Mouse (Mus musculus) ES-Bruce4 (cell line): Measurements from ENCODE around the gene Rph3al.

ENCODE experiments used
- CTCF ChIP-seq: IDR thresholded peaks from one replicate; pipeline ENCODE4 v1.8.1; 2011; ENCODE audit warnings: low read depth, low read length
- EP300 ChIP-seq: IDR thresholded peaks from 2 replicates; pipeline ENCODE4 v1.6.1; 2011; ENCODE audit warnings: low read depth, low read length; ENCODE audit not compliant: insufficient read depth
- POLR2A ChIP-seq: IDR thresholded peaks from one replicate; pipeline ENCODE4 v1.8.1; 2011; ENCODE audit warnings: low read length; ENCODE audit not compliant: insufficient read depth

DNA sequence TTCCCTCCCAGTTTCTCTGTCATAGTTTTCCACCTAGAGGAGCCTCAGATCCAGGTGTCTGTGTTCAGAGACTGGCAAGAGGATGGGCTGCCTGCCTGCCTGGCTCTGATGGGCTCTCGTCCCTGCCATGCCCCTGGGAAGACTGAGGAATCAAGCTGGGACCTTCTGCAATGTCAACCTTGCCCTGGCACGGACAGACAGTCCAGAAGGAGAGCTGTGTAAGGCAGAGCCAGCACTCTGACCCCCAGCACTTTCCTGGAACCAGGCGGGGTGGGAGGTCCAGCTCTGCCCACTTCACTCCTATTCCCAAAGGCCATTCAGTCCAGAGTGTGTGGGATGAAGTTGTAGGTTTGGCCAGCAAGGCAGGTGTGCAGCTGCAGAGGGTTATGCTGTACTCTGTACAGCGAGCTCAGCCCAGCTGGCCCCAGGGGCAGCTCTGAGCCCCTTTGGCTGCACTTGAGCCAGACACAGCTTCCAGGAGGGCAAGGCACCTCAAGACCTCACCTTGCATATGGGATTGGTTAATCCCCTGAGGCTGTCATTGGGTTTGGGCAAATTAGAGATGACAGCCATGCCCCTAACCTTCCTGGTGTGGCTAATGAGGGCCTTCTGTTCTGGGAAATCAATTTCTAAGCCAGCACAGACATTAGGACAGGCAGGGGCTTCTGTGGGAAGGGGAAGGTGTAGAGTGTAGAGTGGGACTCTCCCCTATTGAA, 95.2 kb downstream of the Rph3al start:
- TF ChIP-seq EP300 (no peak), CTCF (no peak), POLR2A (no peak)
